Mouse (Mus musculus) midbrain, postnatal 0 days (tissue): Measurements from ENCODE around the gene Rrp36. TPM values are rescaled to one million over a fixed set of nuclear protein-coding genes. Genes with fewer than 3 reads are reported as not detected.

Source experiments
- ATAC-seq: fragments of 200-750 bp; cut with Nextera tagmentation; 2 replicates; pipeline ENCODE4 v1.8.0; 2017; ENCODE audit warnings: moderate number of reproducible peaks, mild to moderate bottlenecking, moderate TSS enrichment, moderate library complexity; ENCODE audit not compliant: low FRiP score
- DNase-seq: peaks from one replicate; pipeline ENCODE4 v3.0.0-alpha.2; 2015; ENCODE audit warnings: low spot score
- H3K27ac ChIP-seq: fragments of 300-500 bp; sonication (generic); 2 replicates; pipeline ENCODE4 v1.5.1; 2014; ENCODE audit warnings: low read depth, mild to moderate bottlenecking, low read length, mixed read lengths
- H3K27me3 ChIP-seq: fragments of 300-500 bp; sonication (generic); 2 replicates; pipeline ENCODE4 v1.6.1; 2014; ENCODE audit warnings: low read length, control low read depth, mixed read lengths; ENCODE audit not compliant: insufficient read depth
- H3K36me3 ChIP-seq: fragments of 300-500 bp; sonication (generic); 2 replicates; pipeline ENCODE4 v1.6.1; 2014; ENCODE audit warnings: low read length, control low read depth, mixed read lengths; ENCODE audit not compliant: insufficient read depth
- H3K4me1 ChIP-seq: fragments of 300-500 bp; sonication (generic); 2 replicates; pipeline ENCODE4 v1.6.1; 2014; ENCODE audit warnings: mild to moderate bottlenecking, control low read depth, antibody characterized with exemption, low read length, mixed read lengths; ENCODE audit not compliant: insufficient read depth
- H3K4me2 ChIP-seq: fragments of 300-500 bp; sonication (generic); 2 replicates; pipeline ENCODE4 v1.6.1; 2014; ENCODE audit warnings: low read depth, mild to moderate bottlenecking, low read length, mixed read lengths; ENCODE audit not compliant: poor library complexity, severe bottlenecking
- H3K4me3 ChIP-seq: fragments of 300-500 bp; sonication (generic); 2 replicates; pipeline ENCODE4 v1.5.1; 2014; ENCODE audit warnings: low read depth, mild to moderate bottlenecking, low read length, moderate library complexity
- H3K9ac ChIP-seq: fragments of 300-500 bp; sonication (generic); replicated peaks from 2 replicates; pipeline ENCODE4 v1.6.1; 2014; ENCODE audit warnings: mild to moderate bottlenecking, low read length, moderate library complexity, mixed read lengths; ENCODE audit not compliant: poor library complexity, severe bottlenecking
- H3K9me3 ChIP-seq: fragments of 300-500 bp; sonication (generic); 2 replicates; pipeline ENCODE4 v1.6.1; 2016; ENCODE audit warnings: low read length, control low read depth
- CTCF ChIP-seq: IDR thresholded peaks from 2 replicates; pipeline ENCODE4 v1.5.1; 2016; ENCODE audit warnings: antibody characterized with exemption, mild to moderate bottlenecking
- WGBS: fragments of 180-500 bp; shearing (Covaris S2); extraction: QIAGEN DNeasy Blood & Tissue Kit; methylation state at CpG from one replicate; pipeline ENCODE4 v1.1.7; 2014; 5-methylcytosine and 5-hydroxymethylcytosine counted together
- polyA plus RNA-seq: library from polyadenylated mRNA; unstranded; fragments of >200 nt; fragmentation: Nextera tagmentation; extraction: Ambion mirVana; gene quantifications from 2 replicates; pipeline ENCODE4 v1.2.1, GENCODE M21; 2015
- total RNA-seq: library from RNA; depleted of rRNA; stranded (reverse); fragments of >200 nt; gene quantifications from 2 replicates; pipeline ENCODE4 v1.2.3, GENCODE M21; 2014; rRNA removed

The Rrp36 gene
- total RNA-seq: 26.9 and 27.6 TPM in 2 replicates
- polyA plus RNA-seq: 47.1 and 52.2 TPM in 2 replicates

- ATAC-seq (peak; percentile 85), DNase-seq (peak; percentile 95)
- TF ChIP-seq CTCF: no peak
- H3K4me3 ChIP-seq: peak within 1 kb of the TSS; percentile 58
- peaks cover 14% of the 10 kb centered on the region; the same call in 1 of the 2 replicates for H3K4me1 ChIP-seq
- under 1% methylated on average over 43 of the region's 43 CpGs for WGBS
- H3K27me3 ChIP-seq: no peaks in the 10 kb centered on the region
- peak within 1 kb of the TSS; percentile 83 for H3K4me2 ChIP-seq
- H3K9ac ChIP-seq: peak within 1 kb of the TSS; percentile 55
- peak within 1 kb of the TSS; percentile 55 for H3K27ac ChIP-seq
- H3K9me3 ChIP-seq: no peaks in the 10 kb centered on the region
- peaks cover 52% of the 10 kb centered on the region for H3K36me3 ChIP-seq
Measured at GRCm38 (mm10) chr17:46673850-46674529, at the start of gene Rrp36. Rrp36 (minus strand) TSS chr17:46674352.

DNA sequence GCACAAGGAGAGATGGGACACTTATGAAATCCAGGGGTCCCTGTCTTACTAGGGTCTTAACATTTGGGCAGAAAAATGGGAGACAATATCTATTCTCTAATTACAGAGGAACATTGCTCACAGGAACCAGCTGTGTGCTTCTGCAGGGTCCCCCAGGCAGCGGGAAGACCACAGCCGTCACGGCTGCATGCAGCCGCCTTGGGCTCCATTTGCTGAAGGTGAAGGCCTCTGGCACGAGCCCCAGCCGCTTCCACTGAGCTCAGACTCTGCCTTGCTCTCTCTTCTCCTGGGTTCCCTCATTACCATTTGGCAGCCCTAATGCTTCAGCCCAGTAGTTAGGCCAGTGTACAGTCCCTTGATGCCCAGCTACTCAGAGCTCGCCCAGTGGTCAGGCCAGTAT is 46.9 kb upstream of the Rrp36 start:
- H3K27me3 ChIP-seq: no peaks in the 10 kb centered on the region
- H3K9me3 ChIP-seq: no peaks in the 10 kb centered on the region
- no peak overlapping the region for H3K4me2 ChIP-seq
- no peak overlapping the region for H3K4me3 ChIP-seq
- no peak overlapping the region for H3K27ac ChIP-seq
- TF ChIP-seq CTCF: no peak
- H3K4me1 ChIP-seq: no peaks in the 10 kb centered on the region
- 91% methylated on average over 7 of the region's 7 CpGs for WGBS
- peaks cover 33% of the 10 kb centered on the region for H3K36me3 ChIP-seq
- no peak for DNase-seq
- no peak for ATAC-seq
- no peak overlapping the region for H3K9ac ChIP-seq

DNA sequence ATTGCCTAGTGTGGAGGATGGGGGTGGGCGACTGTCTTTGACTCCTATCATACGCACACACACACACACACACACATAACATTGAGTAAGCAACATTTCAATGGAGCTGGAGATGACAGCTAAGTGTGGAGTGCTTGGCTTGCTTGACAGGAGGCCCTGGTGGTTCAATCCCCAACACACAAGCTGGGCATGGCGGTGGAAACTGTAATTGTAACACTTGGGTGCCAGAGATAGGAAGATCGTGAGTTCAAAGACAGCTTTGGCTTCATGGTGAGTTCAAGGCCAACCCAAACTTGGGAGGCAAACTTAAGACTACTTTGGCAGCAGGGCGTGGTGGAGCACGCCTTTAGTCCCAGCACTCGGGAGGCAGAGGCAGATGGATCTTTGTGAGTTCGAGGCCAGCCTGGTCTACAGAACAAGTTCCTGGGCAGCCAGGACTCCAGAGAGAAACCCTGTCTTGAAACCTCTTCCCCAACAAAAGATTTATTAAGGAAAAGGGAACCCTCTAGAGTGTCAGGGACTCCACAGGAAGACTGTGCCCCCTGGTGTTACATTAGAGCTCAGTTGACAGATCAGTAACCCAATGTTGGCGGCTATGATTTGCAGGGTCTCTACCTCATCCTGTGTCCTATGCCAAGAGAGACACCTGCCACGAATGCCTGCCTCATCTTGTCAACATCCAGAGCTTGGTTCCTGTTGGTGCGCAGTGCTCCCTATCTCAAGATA is 40.8 kb upstream of the Rrp36 start:
- WGBS: 95% methylated on average over 11 of the region's 11 CpGs
- Histone ChIP-seq H3K36me3 (peaks cover 23% of the 10 kb centered on the region), H3K9me3 (no peaks in the 10 kb centered on the region), H3K4me1 (peaks cover 7% of the 10 kb centered on the region), H3K4me2 (no peak overlapping the region), H3K4me3 (no peak overlapping the region), H3K27me3 (no peaks in the 10 kb centered on the region), H3K27ac (no peak overlapping the region), H3K9ac (no peak overlapping the region)
- DNase-seq (no peak), ATAC-seq (no peak)
- TF ChIP-seq CTCF: no peak

DNA sequence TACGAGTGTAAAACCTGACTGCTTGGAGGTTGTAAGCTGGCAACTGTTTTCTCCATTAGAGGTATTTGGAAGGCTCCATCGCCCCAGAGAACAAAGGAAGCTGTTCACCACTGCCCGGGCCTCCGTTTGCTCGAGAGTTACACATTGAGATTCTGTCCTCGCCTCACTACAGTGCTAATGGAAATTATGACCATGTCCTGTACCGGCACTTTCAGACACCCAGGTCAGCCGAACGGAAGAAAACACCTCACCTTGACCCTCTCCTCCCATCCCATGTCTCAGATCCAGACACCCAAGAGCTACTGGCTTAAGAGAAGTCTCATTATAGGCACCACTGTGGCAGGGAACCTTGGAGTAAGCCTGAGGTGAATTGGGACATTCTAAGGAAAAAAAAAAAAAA is 39.7 kb upstream of the Rrp36 start:
- Histone ChIP-seq H3K27me3 (no peaks in the 10 kb centered on the region), H3K4me3 (no peak overlapping the region), H3K9ac (no peak overlapping the region), H3K27ac (no peak overlapping the region), H3K4me1 (peaks cover 7% of the 10 kb centered on the region), H3K4me2 (no peak overlapping the region), H3K9me3 (no peaks in the 10 kb centered on the region), H3K36me3 (peaks cover 23% of the 10 kb centered on the region)
- no peak for ATAC-seq
- DNase-seq: no peak
- 89% methylated on average over 9 of the region's 9 CpGs for WGBS
- TF ChIP-seq CTCF: no peak

DNA sequence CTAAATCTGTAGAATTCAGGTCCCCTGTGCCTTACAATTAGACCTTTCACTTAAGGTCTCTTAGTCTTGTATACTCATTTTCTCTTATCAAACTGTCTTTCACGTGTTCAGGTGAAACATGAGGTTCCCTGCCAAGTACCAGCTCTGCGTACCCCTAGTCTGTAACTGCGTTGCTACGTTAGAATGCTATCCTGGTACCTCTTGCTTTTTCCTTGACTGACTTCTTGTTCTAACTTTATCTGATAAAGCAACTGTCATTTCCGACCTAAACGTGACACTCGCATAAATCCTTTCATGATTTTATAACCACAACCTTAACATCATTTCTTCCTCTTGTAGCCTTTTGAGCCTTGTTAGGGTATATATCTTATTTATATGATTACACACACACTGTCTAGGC is 38.3 kb upstream of the Rrp36 start:
- WGBS: 76% methylated on average over 7 of the region's 7 CpGs
- ATAC-seq (no peak), DNase-seq (no peak)
- H3K4me2 ChIP-seq: peak overlapping the region; percentile 100
- no peaks in the 10 kb centered on the region for H3K9me3 ChIP-seq
- no peaks in the 10 kb centered on the region for H3K27me3 ChIP-seq
- H3K27ac ChIP-seq: no peak overlapping the region
- peaks cover 7% of the 10 kb centered on the region for H3K4me1 ChIP-seq
- peak overlapping the region; percentile 97 for H3K4me3 ChIP-seq
- peaks cover 23% of the 10 kb centered on the region for H3K36me3 ChIP-seq
- H3K9ac ChIP-seq: peak overlapping the region; percentile 89
- TF ChIP-seq CTCF: no peak
